13 mouse cellular contexts compared by ENCODE assay signal in genomic region chr8:85329506-85329905, GRCm38 (mm10). TPM values are rescaled to one million over a fixed set of nuclear protein-coding genes. Genes with fewer than 3 reads are reported as not detected.
DNase-seq lines count a peak whose midpoint lies in the region; ATAC-seq and TF ChIP-seq lines count a peak whose summit lies in the region.
"Had no signal": no experiment of that assay in that cellular context is flagged by ENCODE, and none has a peak within 500 bp of the region (broad histone marks: within the 10 kb centered on the region; RNA-seq: fewer than 3 reads in every experiment).

No protein-coding gene starts in this region.

- no peaks in the 10 kb centered on the region for H3K27me3 ChIP-seq in heart, postnatal 0 days (ENCODE audit: control insufficient read depth, insufficient read depth, low read length)
- H3K27me3 ChIP-seq: hindbrain, embryonic 12.5 days; liver, embryonic 12.5 days had no signal

- H3K9me3 ChIP-seq in heart, postnatal 0 days (replicated peaks; ENCODE audit: control insufficient read depth, low read length): no peaks in the 10 kb centered on the region
- H3K9me3 ChIP-seq: hindbrain, embryonic 12.5 days; liver, embryonic 12.5 days had no signal

- DNase-seq in heart, adult 8-10 months (ENCODE audit: low spot score): peak; percentile 23
- no peak for DNase-seq in heart, postnatal 36 days
- DNase-seq in ES-CJ7 (ENCODE audit: low read depth, low spot score) (peak; percentile 28), R1 (ENCODE audit: low read depth, low spot score) (peak; percentile 73)
- DNase-seq in heart, postnatal 0 days (ENCODE audit: low spot score): peak; percentile 34
- DNase-seq in ovary, adult 18-20 months (ENCODE audit: low spot score): no peak
- DNase-seq: cerebellum, adult 2 months; right cerebral cortex, postnatal 4 days; thymus, adult 2 months had no signal

- intact Hi-C loops in heart, postnatal 36 days (cut with DNase I): no loop called here

- peak; percentile 41; the same call in 1 of the 2 replicates for ATAC-seq in heart, postnatal 0 days (ENCODE audit: insufficient read depth, low read depth)
- no peak for ATAC-seq in activated CD4-positive, CD25-positive, alpha-beta regulatory T cell, adult 4 months
- ATAC-seq: intestine, embryonic 16.5 days; liver, embryonic 12.5 days had no signal

- no peak overlapping the region for H3K27ac ChIP-seq in heart, postnatal 0 days (ENCODE audit: low read depth)
- H3K27ac ChIP-seq: hindbrain, embryonic 12.5 days; liver, embryonic 12.5 days had no signal

- no peak for TF ChIP-seq CTCF in heart, postnatal 0 days (IDR thresholded peaks at IDR 0.05; ENCODE audit: low read depth)

- WGBS in heart, postnatal 0 days: 43% methylated on average over 1 of the region's 1 CpGs

- H3K9ac ChIP-seq in heart, postnatal 0 days (replicated peaks; ENCODE audit: low read depth, low read length): no peak overlapping the region
- H3K9ac ChIP-seq: hindbrain, embryonic 12.5 days; liver, embryonic 12.5 days had no signal

- H3K36me3 ChIP-seq in heart, postnatal 0 days (replicated peaks; ENCODE audit: control insufficient read depth, insufficient read depth, low read length): peaks cover 71% of the 10 kb centered on the region
- H3K36me3 ChIP-seq: hindbrain, embryonic 12.5 days had no signal

- H3K4me3 ChIP-seq in heart, postnatal 0 days (ENCODE audit: low read depth, low read length): no peak overlapping the region
- H3K4me3 ChIP-seq: hindbrain, embryonic 12.5 days; liver, embryonic 12.5 days had no signal

- TF ChIP-seq EP300 in heart, postnatal 0 days (IDR thresholded peaks at IDR 0.05; ENCODE audit: low read depth): 0 out of 2 replicates have a peak, but pooled peaks have one; percentile 26

- H3K4me2 ChIP-seq in heart, postnatal 0 days (ENCODE audit: low read depth, low read length): no peak overlapping the region
- H3K4me2 ChIP-seq: hindbrain, embryonic 12.5 days; liver, embryonic 12.5 days had no signal

- H3K4me1 ChIP-seq in heart, postnatal 0 days (ENCODE audit: control insufficient read depth, insufficient read depth): no peaks in the 10 kb centered on the region
- H3K4me1 ChIP-seq: hindbrain, embryonic 12.5 days; liver, embryonic 12.5 days had no signal

RNA-seq across cellular contexts. Expression of gene Vps35, which starts 29.9 kb away (rescaled TPM):
- 10 to 100 TPM; 66.9 to 68.9 (median 67.8) TPM for total RNA-seq in heart, adult 8-10 months (2022)
- total RNA-seq in heart, postnatal 36 days (2021): 10 to 100 TPM; 70.7 to 71.1 TPM
- total RNA-seq in heart, postnatal 0 days (2014; rRNA removed; ENCODE audit: low replicate concordance): 71.5 and 77.2 TPM in 2 replicates
- polyA plus RNA-seq in heart, postnatal 0 days (2015; fragmentation: Nextera tagmentation; extraction: Ambion mirVana): 82.3 and 82.5 TPM in 2 replicates
- polyA plus RNA-seq in activated CD4-positive, CD25-positive, alpha-beta regulatory T cell, adult 4 months (2017; shearing (Covaris generic)): 100 to 1,000 TPM; 101 to 109 TPM

RNA-seq across cellular contexts. Expression of gene Orc6, which starts 30.1 kb away (rescaled TPM):
- total RNA-seq in heart, adult 8-10 months (2022): 1 to 10 TPM; 5.0 to 7.0 (median 5.3) TPM
- 1 to 10 TPM; 5.8 to 8.2 TPM for total RNA-seq in heart, postnatal 36 days (2021)
- total RNA-seq in heart, postnatal 0 days (2014; rRNA removed; ENCODE audit: low replicate concordance): 15.9 and 23.3 TPM in 2 replicates
- polyA plus RNA-seq in heart, postnatal 0 days (2015; fragmentation: Nextera tagmentation; extraction: Ambion mirVana): 25.7 and 26.3 TPM in 2 replicates
- 10 to 100 TPM; 46.3 to 53.2 TPM for polyA plus RNA-seq in activated CD4-positive, CD25-positive, alpha-beta regulatory T cell, adult 4 months (2017; shearing (Covaris generic))

RNA-seq across cellular contexts. Expression of gene Mylk3, which starts 56.6 kb away (rescaled TPM):
- total RNA-seq in heart, adult 8-10 months (2022): 100 to 1,000 TPM; 470 to 539 (median 495) TPM
- total RNA-seq in heart, postnatal 36 days (2021): 100 to 1,000 TPM; 418 to 460 TPM
- total RNA-seq in heart, postnatal 0 days (2014; rRNA removed; ENCODE audit: low replicate concordance): 398 and 403 TPM in 2 replicates
- 321 and 340 TPM in 2 replicates for polyA plus RNA-seq in heart, postnatal 0 days (2015; fragmentation: Nextera tagmentation; extraction: Ambion mirVana)
- not detected for polyA plus RNA-seq in activated CD4-positive, CD25-positive, alpha-beta regulatory T cell, adult 4 months (2017; shearing (Covaris generic))

Comparison
In these comparisons a context has a peak if more than half of its experiments do, and no peak if none do; other contexts are left out.
1. DNase-seq: peak in heart, adult 8-10 months (single experiment), ES-CJ7 (single experiment), R1 (single experiment) and heart, postnatal 0 days (single experiment); none in heart, postnatal 36 days (0 of 2) and ovary, adult 18-20 months (single experiment).